Mouse (Mus musculus) urinary bladder, postnatal 10 days (tissue): ENCODE results near the gene Slc25a23.

Source experiments
- DNase-seq: peaks from one replicate; pipeline ENCODE4 v3.0.0; 2022; ENCODE audit warnings: low spot score

The Slc25a23 gene

DNA sequence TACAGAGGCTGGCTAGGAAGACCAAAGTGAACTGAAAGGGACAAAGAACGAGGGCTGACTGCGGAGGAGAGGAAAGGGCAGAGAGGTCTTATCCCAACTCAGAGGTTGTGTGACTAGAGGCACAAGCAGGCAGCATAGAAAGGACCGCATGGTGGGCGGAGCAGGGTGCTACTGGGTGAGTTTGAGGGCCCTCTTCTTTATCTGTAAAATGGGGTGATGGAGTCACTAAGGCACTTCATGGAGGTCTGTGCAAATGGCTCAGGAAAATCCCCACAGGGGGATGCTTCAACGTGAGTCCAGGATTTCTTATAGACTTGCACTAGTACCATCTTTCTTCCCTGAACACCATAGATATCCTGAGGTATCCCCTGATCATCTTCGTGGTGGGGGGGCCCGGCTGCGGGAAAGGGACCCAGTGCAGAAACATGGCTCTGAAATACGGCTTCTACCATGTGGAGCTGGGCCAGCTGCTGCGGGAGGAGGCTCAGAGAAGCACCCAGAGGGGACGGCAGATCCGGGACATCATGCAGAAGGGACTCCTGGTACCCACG, 47.3 kb downstream of the Slc25a23 start:
- DNase-seq, result no peak

DNA sequence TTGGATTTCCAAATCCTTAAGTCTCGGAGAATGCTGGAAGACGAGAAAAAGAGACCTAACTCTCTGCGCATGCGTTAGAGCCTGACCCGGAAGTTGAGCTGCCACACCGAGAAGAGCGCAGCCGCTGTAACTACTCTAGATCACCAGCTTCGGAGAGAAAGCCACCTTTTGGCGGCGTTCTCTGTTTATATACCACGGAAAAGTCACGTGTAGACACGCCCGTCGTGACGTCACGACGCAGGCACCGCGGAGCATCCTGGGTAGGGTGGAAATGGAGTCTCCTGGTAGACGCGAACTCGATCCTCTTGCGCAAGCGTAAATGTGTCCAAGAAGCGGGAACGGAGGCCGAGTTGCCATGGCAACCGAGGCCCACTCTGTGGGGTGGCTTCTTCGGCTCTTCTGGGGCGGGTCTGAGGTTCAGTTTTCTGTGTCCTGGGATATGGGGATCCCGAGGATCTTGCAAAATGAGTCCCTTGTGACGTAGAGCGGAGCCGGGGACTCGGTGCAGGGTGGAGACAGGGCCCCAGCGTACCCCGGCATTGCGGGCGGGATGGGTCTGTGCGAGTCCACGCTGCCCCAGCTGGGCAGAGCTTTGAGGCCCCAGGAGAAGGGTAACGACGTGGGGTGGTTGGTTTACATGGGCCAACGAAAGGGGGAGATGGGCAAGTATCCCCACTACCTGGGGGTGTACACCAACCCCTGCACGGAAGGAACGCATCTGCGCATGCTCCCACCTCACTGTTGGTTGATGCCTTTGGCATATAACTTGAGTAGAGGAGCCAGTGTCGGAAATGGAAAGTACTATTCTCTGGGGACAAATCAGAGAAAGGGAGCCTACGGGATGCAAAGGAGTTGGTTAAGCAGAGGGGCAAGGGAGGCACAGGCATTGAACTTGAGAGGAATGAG, 48.2 kb downstream of the Slc25a23 start, which contains the start of the genes Gtf2f1 and Gm17949:
TSS of gene Gtf2f1 (minus strand) at position 53 of the 906 bp plus-strand sequence.
TSS of gene Gm17949 (plus strand) at position 234 of the 906 bp plus-strand sequence.
- DNase-seq, result peak; percentile 68

DNA sequence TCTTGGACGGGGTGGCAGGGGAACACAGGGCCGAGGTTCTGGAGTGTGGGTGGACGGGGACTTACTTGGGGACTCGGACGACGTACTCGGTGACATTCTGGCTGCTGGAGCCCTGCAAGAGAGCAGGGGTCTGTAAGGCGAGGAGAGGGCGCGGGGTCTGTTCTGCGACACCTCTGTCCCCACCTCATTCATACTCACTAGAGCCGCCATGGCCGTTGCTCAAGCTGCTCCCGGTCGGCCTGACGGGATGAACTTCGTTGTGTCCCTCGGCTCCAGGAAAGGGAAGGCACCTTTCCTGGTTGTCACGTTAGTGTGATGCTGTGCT, 48.8 kb downstream of the Slc25a23 start:
- no peak for DNase-seq

DNA sequence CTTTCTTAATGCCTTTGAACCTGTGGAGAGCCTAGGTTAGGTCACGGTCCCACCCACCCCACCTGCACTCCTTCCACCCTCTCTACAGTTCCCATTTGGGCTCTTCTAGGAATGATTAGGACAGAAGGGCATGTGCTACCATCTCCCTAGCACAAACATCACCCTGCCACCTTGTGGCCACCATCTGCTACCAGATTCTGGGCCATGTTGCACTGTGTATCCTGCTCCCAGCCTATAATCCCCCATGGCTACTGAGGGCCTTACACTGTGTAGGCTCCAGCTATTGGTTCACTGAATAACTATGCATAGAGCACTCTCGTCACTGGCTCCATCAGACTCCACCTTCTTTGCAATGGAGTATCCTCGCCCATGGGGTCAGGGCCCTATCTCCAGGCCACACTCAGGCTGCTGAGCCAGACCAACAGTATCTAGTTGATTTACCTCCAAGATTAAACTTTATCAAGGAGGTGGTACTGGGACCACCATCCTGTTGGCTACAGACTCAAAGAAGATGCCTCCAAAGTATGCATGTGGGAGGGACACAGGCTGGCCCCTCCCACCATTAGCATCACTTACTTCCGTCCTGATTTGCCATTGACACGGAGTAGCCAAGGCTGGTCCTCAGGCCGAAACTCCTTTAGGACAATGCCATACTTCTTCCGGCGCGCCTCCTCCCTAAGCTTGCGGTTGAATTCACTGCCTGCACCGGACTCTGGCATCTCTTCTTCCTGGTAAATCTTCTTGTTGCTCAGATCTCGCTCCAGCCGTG, 52.3 kb downstream of the Slc25a23 start:
- DNase-seq, result no peak

DNA sequence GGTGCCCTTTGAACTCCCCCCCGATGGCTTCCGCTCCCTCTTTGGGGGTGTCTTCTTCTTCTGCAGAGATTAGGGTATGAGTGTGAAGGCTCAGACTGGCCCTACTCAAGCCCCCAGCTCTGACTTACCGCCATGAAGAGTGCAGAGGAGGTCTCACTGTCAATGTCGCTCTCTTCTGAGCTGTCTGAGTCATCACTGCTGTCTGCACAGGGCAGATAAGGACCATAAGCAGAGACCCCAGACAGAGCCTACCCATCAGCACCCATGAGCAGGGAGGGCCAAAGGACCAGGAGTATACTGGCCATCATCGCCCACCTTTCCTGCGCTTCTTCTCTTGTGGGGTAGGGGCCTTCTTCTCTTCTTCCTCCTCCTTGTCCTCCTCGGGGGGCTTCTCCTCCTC, 55.7 kb downstream of the Slc25a23 start:
- no peak for DNase-seq

DNA sequence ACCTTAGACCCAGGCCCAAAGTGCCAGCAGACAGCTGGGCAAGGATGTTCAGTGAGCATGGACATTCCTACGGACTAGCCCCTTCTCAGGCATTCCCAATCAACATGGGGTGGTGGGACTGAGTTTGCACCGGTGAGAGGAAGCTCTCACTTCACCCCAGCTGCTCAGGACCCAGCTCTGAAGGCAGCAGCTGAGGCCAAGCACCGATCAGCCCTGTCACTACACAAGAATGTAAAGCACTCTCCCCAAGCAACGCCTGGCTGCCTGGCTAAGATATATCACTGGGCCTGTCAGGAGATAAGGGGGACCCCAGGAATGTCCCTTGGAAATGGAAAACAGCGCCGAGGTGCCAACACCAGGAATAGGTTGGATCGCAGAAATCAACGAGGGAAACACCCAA, 58.4 kb downstream of the Slc25a23 start:
- DNase-seq, result no peak

DNA sequence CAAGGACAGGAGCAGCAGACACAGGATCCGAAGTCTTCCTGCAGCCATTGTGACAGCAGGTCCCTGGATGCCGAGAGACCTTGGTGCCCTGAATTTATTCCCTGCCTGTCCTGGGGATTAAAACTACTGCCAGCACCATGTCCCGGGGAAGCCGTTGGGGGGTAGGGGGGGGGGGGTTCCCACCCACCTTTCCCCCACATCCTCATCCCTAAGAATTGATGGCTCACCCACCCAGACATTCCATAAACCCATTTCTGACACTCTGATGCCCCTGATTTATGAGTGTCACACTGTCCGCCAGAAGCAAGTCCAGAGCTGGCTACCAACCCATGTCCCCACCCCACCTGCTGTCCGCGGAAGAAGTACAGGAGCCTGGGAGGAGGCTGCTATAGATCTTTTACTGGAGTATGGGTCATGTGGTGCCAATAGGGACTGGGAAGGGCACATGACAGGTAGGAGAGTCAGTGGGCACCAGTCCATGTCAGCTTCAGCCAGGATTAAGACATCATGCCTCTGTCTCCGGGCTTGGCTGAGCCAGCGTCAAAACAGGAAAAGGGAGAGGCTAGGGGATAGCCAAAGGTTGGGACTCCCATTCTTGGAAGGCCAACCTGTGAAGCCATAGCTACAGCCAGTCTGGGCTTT, 59.6 kb downstream of the Slc25a23 start, which contains the start of gene Pspn:
TSS of gene Pspn (minus strand) at position 51 of the 642 bp plus-strand sequence.
- no peak for DNase-seq

DNA sequence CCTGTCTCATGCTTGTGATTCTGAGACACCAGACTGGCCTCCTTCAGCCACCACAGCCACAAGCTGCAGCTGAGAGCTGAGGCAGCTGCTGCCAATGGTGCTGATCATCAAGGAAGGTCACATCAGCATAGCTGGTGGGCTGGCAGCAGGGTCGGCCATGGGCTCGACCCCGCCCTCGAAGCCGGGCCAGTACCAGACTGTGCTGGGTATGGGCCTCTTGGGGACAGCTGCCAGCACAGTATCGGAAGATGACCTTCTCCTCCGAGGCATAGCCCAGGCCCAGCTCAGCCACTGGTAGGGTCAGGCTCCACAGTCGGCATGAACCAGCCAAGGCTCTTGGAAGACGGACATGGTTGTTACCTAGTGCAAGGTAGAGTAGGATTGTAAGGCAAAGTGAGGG, 60.2 kb downstream of the Slc25a23 start:
- no peak for DNase-seq

DNA sequence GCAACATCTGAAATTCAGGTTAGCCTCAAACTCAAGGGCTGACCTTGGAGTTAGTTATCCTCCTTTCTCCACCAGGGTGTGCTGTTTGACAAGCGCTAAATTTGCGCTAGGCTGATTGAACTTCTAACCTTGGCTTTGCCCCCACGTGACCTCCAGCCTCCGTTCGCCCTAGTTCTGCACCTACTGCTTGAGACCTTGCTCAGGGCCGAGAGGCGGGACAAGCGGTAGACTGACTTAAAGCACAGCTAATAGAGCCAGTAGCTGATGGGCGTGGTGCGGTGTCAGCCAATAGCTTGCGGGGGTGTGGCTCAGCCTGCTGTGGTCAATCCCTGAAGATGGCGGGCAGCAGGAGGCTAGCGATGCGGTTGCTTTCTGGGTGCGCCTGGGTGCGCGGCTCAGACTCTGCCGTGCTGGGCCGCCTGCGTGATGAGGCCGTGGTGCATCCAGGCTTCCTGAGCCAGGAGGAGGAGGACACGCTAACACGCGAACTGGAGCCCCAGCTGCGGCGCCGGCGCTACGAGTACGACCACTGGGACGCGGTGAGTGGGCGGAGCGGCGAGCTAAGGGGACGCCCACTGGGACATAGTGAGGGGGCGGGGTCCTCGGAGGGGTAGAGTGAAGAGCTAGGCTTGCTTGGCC, 62.5 kb downstream of the Slc25a23 start, which contains the start of gene Alkbh7:
TSS of gene Alkbh7 (plus strand) at position 311 of the 639 bp plus-strand sequence.
- DNase-seq, result peak; percentile 64

DNA sequence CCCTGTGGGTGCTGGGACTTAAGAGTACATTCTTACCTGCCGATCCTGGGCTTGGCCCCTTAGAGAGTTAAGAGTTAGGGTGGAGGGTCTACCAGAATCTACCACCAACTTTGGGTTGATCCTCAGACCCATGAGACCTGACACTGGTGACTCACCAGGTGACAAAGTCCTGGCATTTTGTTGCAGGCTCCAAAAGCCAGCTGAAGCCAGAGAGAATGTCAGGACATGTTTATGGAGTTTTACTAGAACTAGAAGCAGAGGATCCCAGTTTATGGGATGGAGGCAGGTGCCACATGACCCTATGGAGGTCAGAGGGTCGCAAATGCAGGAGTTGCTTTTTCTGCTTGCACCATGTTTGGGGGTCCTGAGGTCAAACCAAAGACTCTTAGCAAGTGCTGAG, 63.2 kb downstream of the Slc25a23 start:
- no peak for DNase-seq

DNA sequence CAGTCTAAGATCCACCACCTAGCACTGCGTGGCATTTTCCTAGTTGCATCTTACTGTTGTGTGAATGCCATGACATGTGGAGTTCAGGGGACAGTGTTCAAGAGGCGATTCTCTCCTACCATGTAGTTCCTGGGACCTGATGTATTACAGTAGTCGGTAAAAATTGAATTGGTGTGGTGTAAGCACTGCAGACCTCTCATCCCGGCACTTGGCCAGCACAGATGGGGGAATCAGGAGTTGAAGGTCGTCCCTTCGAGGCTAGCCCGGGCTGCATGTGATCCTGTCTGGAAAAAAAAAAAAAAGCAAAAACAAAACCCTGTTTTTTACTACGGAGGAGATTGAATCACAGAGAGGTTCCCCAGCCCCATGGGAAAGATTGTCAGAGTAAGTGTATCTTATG, 64.6 kb downstream of the Slc25a23 start:
- no peak for DNase-seq
